Mouse (Mus musculus) retina, postnatal 1 day (tissue): ENCODE measurements around the gene Amh.
A peak's percentile ranks its signal among the peaks of the same experiment; 100 is the strongest.

Experiments
- DNase-seq: peaks from one replicate; pipeline ENCODE4 v3.0.0-alpha.2; 2012

Gene Amh

DNA sequence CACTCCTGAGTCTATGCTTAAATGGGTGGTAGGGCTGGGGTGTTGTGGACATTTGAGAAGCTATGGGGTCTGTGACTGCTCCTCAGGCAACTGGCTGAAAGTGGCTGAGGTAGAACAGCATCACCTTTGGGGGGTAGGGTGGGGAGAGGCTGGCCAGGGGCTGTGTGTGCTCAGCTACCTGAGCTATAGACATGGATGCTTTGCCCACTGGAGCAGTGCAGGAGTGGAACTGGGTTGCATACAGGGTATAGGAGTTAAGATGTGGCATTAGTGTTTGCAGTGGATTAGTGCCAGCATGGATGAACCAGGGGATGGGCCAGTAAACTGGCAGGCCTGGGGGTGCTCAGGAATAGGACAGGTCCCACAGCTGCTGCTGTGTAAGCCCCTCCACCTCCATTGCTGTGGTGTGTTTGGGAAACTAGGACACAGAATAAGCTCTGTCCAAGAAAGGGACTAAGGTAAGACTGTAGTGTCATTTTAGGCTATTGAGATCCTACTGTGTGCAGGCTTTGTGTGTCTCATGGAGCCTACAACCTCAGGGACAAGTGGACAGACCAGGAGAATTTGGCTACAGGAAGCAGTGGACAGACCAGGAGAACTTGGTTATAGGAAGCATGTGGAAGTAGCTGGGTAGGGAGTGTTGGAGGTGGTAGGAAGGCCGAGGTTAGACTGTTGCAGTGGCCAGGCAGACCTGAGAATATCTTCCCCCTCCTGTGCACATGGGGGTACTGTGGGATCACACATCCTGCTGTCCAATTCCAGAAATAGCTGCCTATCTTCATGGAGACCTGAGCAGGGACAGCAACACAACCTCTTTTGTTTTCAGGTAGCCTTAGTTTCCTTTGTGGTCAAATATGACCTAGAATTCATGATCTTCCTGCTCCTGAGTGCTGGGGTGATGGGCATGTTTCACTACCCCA, 24.6 kb downstream of the Amh start:
- DNase-seq: no peak

DNA sequence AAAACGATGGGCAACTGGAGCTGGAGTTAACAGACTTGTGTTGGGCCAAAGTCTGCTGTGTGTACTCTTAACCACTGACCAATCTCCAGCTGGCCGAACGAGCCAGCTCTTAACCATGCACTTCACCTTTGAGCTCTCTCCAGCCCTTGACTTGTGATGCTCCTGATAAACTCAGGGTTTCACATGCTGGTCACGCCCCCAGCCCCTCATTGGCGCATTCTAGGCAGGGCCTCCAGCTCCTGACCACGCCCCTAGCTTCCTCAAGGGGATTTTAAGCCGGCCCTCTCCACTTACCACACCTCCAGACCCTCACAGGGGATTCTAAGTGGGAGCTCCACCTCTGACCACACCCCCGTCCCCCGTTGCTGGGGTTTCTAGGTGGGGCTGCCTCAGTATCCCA, 26.1 kb downstream of the Amh start:
- peak; percentile 86 for DNase-seq

DNA sequence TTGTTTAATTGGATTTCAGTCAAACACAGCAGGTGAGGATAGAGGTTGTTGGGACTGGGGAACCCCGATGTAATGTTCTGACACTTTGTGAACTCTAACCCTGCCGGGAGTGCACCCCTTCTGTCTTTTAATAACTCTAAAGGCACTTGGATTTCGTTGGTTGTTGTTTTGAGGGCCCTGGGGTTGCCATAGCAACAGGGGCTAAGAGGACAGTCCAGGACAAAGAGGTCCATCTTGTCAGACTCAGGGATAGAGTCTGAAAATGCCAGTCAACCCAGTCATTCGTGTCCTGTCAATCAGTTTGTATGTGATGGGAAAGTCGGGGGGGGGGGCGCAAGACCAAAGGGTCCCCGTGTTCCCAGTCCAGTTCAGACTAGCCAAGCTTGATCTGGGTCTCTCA, 27.8 kb downstream of the Amh start:
- DNase-seq: peak; percentile 52

DNA sequence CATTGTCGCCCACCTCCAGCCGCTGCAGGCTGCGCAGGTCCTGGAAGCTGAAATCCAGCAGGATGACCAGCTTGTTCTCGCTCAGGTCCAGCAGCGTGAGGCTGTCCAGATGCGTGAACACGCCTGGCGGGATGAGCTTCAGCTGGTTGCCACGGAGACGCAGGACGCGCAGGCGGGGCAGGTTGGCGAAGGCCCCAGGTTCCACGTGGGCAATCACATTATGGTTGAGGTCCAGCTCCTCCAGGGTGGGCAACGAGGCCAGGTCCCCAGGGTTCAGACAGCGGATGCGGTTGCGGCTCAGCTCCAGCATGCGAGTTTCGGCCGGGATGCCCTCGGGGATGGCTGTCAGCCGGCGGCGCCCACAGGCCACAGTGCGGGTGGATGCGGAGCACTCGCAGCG, 30.6 kb downstream of the Amh start:
- DNase-seq: peak; percentile 69

DNA sequence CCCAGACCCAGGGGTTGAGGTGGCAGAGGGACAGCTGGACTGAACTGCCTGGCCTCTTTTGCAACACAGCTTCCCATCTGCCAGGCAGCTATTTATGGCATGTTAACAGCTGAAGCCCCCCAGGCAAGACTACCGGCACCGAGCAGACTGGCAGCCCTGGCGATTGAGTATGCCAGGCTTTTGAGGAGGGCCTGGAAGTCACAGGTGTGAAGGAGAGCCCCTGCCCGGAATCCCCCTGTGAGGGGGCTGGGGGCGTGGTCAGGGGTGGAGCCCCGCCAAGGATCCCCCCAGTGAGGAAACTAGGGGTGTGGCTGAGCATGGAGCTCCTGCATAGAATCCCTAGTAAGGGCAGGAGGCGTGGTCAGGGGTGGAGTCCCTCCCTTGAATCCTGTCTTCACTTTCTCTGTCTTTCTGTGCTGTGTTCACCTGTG, 31.9 kb downstream of the Amh start:
- DNase-seq: peak; percentile 79

DNA sequence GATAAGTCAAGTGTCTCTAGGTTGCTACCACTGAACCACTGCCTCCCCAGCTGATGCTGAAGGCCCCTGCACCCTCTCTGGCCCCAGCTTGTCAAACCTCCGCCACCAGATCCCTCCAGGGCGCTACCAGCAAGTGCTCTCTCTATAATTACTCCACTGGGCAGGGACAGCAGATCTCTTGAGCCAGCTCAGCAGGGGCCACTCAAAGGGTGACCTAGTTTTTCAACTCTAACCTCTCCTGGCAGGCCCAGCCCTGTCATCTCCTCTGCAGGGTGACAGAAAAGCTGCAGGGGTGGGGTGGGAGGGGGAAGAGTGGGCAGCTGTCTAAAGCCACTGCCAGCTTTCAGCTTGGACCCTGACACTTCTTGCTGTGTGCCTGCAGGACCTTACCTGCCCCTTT, 32.8 kb downstream of the Amh start:
- DNase-seq: peak; percentile 93

DNA sequence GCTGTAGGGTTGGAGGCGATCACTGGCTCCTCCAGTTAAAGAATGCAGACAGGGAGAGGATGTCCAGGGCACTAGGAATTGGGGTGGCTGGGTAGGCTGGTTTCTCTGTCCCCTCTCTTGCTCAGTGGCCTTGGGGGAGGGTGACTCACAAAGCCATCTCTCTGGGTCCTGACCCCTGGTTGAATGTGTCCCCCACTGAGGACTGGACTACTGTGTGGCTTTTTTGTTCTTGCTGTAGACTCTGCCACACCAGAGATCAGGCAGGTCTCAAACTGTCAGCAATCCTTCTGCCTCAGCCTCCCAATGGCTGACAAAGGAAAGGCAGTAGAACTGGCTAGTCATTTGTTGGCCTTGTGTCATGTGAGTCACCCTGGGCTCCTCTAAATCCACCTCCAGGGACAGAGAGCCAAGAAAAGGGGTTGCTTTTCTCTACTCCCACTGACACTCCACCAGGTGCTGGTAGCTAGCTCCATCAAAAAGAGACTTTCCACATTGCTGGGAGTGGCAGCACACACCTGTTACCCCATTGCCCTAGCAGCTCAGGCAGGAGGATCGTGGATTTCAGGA, 33.4 kb downstream of the Amh start:
- no peak for DNase-seq

DNA sequence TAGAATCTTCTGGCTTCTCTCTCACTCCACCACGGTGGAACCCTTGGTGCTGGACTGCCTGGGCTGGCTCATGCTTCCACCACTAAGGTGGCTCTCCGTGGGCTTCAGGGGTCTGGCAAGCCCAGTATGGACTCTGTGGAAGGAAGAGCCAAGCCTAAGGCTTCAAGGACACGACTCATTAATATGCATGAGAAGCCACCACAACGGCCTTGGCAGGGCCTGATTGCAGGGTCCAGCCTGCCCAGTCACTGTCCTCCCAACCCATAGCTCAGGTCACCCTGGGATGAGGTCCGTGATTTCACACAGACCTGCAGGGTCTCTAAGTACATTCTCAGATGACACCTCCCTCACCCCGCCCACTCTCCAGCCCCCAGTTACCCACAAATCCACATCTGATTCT, 34.8 kb downstream of the Amh start:
- DNase-seq: no peak

DNA sequence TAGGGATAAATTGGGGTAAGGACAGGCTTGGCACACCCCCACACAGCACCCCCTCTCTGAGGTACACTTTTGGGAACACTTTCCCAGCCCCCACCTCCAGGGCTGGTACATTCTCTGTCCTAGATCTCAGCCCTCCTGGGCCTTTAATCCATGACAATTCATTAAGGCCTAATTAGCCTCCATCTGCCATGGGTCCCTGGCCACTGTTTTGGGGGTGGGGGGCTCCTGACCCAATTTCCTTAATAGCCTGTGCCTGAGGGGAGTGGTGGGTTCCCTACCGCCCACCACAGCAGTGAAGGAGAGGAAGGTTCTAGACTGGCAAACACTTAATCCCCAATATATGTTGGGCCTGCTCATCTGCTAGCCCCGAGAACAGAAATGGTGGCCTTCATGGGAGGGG, 36.6 kb downstream of the Amh start:
- peak; percentile 84 for DNase-seq

DNA sequence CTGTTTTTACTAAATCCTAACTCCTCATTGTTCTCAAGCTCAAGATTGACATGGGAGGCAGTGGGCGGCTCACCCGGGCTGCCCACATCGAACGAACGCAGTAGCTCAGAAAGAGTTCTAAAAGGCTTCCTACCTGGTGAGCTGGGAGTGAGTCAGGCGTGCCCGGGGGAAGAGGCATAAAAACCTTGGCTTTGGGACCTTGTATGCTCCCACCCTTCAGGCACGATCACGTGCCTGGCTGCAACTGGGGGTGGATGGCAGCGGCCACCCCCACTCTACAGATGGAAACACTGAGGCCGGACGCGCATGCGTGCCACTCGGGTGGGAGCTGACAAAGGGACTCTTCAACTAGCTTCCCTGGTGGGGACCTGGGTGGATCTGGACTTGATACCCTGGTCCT, 37.3 kb downstream of the Amh start:
- DNase-seq: no peak

DNA sequence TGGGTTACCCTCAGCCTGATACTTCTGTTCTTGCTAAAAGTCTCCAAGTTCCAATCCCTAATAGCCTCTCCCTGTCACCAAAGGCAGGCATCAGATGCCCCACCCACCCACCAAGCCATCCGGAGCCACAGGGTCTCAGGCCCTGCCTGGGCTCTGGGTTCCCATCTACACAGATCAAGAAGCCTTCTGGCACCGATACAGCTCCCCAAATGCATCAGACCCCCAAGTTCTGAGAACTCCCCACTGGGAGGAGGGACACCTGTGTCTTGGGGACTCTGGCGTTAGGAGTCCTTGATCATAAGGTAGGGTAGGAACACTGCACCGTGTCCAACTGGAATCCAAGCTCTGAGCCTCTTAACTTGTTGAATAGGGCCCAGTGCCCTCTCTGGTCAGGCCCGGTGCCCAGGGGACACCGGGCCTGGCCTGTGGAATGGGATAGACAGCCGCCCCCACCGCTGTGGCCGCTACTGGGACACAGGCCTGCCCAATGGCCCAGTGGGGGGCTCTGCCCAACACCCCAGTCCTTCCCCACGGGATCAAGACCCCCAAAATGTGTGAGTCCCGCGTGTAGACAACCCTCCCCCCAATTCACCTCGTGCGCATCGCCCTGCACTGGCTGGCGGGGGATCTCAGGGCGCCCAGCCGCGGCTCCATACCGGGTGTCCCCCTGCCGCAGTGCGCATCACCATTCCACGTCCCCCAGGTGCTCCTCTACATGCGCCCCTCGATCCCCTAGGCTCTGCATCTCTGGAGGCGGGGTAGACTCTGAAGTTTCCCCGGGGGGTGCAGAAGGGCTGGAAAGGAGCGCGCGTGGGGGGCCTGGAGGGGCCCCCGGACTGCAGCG, 38.3 kb downstream of the Amh start:
- DNase-seq: no peak

DNA sequence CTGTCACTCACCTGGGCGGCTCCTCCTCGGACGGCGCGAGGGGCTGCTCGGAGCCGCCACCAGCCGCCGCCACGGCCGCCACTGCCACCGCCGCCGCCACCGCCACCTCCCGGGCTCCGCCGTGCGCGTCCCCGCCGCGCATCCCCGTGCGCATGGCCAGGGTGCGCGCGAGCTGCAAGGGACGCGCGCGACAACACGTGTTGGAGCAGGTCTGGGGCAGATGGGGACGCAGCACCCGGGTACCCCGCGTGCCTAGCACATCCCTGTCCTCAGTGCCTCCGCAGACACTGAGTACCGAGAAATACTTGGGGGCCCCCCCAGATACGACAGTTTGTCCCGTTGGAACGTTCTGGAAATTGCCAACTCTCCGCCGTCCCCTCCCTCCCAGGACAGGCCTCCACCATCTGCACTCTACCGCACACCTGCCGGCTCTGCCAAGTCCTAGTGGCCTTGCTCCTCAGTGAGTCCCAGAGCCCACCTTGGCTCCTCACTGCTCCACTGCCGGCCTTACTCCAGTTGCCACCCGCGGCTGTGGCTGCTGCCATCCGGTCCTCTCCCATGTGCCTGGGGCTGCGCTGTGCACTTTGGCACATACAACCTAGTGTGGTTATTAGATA, 39.0 kb downstream of the Amh start, which contains the start of gene Lingo3:
Gene Lingo3 (minus strand): TSS at position 109 of the 617 bp plus-strand sequence.
- peak; percentile 71 for DNase-seq

DNA sequence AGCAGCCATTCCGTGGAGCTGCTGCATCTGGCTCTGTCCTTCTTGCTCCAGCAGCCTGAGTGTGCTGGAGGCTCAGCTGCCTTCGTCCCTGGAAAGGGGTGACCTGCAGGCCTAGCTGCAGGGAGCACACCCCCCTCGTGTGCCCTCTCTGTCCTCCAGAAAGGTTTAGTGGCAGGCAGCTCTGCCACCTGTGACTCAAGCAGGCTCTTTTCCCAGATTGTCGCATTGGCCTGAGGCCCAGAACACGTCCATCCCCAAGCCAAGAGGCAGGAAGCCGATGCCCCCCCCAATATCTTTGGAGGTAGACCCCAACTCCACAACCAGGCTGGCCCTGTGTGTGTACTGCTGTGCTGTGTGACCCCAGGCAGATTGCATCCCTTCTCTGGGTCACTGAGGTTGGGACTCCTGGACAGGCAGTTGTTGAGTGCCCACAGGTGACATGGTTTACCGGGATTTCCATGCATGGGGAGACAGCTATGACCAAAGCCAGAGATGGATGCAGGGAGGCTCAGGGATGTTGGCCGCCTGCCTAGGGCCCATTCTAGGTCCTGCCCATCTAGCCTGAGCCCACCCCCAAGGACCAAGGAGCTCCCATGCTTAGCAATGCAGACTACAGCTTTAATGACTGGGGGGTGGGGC, 40.1 kb downstream of the Amh start:
- DNase-seq: no peak

DNA sequence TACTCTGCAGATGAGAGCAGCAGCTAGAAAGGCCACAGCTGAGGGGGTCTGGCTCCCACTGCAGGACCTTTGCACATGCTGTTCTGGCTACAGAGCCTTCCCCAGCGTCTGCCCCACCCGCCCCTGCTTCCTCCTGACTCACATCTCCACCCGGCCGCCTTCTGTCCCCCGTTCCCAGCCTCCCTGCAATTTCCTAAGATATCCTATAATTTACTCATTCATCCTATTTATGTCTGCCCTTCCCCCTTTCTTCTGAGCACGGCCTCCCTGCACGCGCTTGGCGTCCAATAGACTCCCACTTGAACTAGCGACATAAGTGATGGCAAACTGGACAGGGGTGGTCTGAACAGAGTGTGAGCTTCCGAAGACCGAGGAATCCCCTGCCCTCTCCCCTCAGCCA, 40.7 kb downstream of the Amh start:
- DNase-seq: no peak

DNA sequence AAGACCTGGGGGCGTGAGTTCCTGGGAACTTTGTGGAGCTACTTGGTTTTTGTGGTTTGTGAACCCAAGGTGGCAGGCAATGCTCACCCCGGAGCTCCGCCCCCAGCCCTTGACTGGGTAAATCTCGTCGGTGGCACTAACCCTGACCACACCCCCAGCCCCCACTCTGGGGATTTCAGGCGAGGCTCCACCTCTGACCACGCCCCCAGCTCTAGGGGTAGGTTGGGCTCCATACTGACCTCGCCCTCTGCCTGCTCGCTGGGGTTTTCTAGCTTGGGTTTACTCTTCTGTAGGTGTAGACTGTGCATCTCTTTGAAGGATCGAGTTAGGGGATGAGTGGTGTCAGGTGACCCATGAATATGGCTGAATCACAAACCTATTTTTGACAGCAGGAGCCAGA, 43.5 kb downstream of the Amh start:
- DNase-seq: peak; percentile 72

DNA sequence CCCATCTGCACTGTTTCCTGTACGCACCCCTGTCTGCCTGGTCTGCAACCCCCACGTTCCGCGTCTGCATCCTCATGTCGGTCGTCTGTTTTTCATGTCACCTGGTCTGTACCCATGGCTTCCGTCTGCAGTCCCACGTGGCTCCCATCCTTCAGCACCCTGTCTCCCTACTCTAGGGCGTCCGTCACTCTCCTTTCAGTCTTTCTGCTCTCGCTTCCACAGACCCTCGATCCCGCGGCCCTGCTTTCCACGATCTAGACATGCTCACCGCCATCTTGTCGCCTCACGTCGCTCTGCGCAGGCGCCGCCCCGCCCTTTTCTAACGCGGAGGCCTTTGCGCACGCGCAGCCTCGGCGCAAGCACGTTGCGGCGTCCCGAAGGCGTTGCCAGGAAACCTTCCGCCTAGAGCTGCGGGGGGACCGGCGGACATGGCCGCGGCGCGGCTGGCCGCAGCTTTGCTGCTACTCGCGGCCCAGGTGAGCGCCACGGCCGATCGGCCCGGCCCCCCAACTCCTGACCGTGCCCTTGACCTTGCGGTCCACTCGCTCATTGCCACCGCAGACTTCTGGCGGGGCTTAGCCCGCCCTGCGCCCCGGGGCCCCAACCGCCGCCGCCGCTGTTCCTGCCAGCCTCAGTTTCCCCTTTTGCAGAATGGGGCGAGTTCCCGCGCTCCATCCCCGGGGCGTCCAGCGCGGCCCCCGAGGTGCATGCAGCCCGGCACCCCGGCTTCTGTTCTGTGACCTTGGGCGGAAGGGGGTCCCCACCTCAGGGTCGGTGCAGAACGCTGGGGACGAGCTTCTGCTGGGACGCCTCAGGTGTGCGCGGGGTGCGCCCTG, 50.1 kb downstream of the Amh start, which contains the start of the genes Lsm7 and Sppl2b:
Gene Lsm7 (minus strand): TSS at position 297 of the 836 bp plus-strand sequence.
Gene Sppl2b (plus strand): TSS at position 363 of the 836 bp plus-strand sequence.
- DNase-seq: peak; percentile 97

DNA sequence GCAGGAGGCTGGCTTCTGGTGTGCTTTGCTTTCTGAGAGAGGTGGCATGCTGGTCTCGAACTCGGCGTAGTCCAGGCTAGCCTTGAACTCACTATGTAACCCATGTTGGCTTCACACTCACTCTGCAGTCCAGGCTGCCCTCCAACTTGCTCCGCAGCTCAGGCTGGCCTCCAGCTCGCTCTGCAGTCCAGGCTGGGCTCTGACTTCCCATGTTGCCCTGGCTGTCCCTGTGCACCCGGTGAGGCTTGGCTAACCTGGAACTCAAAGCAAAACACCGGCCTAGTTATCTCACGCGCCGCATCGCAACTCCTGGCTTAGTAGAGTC, 50.7 kb downstream of the Amh start:
- DNase-seq: no peak

DNA sequence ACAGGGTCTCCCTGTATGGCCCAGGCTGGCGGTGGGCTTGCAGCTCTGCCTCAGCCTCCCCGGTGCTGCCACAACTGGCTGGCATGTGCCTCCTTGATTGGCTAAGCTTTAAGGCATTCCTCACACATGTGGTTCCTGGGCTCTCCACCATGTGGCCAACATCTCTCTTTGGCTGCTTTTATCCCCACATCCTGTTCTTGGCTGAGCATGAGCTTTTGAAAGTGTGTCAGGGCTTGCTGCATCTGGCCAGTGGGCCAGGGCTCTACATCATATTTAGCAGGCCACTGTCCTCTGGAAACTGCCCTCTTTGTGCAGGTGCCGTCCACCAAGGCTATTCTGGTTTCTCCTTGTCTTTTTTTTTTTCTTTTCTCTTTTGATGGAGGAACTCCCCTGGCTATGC, 51.2 kb downstream of the Amh start:
- DNase-seq: no peak

DNA sequence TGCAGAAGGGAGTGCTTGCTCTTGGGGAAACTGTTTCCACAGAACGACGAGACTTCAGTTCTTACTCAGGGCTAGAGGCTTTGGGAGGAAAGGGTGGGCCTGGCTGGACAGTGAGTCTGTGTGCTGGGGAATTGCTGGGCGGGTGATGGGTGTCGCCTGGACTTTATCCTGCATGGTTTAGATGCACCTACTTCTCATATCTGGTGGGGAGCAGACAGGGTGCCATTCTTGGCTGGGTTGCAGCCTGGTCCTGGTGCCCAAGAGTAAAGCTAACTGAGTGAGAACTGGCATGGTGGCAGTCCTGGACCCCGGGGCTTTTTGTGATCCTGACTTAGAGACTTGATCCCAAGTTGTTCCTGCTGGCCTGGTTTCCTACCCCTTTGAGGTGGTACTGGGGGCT, 51.9 kb downstream of the Amh start:
- DNase-seq: no peak
